Mouse (Mus musculus) layer of hippocampus, postnatal 25 days (tissue): ENCODE measurements around the gene Swi5. TPM values are rescaled to one million over a fixed set of nuclear protein-coding genes. Genes with fewer than 3 reads are reported as not detected.

ENCODE experiments used
- DNase-seq, 2 experiments: peaks; one replicate each; pipeline ENCODE4 v3.0.0; 2022; ENCODE audit warnings: mixed read lengths in 2 of 2, low spot score in 1 of 2; ENCODE audit errors: extremely low spot score in 1 of 2
- total RNA-seq, 2 experiments: library from RNA; stranded (reverse); gene quantifications; 2 replicates each; pipeline ENCODE4 v1.2.3; 2021

Swi5 gene
- total RNA-seq, 2 experiments from 2014 or later, result 206 to 208 TPM

DNA sequence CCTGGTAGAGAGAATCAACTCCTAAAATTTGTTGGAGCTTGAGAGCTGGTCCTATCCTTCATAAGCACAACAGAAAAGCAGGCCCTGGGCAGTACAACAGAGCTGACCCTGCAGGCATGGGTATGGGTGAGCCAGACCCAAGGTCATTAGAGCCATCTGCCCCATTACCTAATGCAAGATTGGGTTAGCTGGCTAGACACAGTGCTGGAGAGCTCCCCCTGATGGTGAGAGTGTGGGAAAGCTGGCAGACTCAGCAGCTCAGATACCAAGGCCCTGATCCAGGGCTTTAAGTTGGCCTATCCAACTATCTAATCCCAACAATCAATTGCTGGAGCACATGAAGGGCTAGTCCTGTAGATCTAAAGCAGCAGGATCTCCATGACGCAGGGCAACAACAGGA, 5.1 kb downstream of the Swi5 start:
- no peak for DNase-seq

GRCm38 (mm10) chr2:32282289-32282688, 5.6 kb downstream of the Swi5 start:
- no peak for DNase-seq

- DNase-seq, result no peak
Observed at GRCm38 (mm10) chr2:32275823-32276222, 12.1 kb downstream of the Swi5 start.

DNA sequence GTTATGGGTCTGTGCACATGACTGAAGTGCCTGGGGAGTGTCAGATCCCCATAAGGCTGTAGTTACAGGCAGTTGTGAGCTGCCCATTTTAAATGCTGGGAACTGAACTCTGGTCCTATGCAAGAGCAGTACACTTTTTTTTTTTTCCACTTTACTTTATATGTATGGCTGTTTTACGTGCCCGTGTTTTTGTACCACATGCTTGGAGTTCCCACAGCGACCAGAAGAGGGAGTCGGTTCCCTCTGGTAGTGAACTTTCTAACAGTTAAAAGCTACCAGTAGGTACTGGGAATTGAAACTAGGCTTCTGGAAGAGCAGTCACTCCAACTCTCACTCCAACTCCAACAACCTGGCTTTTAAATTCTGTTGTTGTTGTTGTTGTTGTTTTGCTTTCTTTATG, 27.2 kb downstream of the Swi5 start:
- peak in 1 of 2 experiments; percentile 38 for DNase-seq

GRCm38 (mm10) chr2:32259657-32260417, 28.0 kb downstream of the Swi5 start, which contains the start of gene Uck1:
TSS of gene Uck1 (minus strand) at chr2:32260159.
- DNase-seq, result peak; percentile 74 to 79

DNA sequence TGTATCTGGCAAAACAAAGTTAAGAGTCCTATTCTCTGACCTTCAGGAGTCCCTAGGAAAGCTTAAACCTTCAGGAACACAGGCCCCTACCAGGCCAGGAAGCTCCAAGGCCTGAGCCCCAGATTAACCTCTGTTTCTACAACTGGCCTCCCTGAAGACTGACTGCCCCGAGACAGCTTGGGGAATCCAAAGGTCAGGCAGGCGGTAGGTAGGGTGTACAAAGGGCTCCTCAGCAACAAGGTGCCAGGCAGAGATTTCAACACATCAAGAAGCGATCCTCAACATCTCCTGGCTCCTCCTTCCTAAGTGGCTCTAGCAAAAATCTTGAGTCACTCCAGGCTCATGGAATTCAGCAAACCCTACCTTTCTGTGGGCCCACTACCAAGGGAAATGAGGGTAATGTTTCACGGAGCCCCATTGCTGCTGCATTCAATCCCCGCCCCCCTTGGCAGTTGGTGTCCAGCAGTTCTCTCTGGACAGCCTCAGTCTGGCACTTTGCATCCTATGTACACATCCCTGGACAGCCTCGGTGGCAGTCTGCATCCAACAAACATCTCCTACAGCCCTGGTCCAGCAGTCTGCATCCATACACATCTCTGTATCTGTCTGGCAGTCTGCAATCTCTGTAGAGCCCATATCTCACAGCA, 28.9 kb downstream of the Swi5 start:
- no peak for DNase-seq

DNA sequence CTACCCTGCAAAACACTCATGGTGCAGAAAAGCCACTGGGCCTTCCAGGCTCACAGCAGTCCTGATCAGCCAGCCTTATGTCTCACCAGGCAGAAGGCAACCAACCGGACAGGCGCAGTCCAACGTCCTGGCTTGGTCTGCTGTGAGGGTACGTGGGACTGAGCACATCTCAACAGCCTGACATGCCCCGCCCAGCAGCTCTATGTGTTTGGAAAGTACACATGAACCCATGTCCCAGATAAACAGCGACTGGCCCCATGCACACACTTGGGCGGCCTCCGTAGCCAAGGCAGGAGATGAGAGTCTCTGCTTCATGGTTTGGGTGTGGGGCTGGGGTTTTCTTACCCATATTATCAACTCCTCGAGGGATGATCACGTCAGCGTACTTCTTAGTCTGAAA, 31.6 kb downstream of the Swi5 start:
- no peak for DNase-seq

DNA sequence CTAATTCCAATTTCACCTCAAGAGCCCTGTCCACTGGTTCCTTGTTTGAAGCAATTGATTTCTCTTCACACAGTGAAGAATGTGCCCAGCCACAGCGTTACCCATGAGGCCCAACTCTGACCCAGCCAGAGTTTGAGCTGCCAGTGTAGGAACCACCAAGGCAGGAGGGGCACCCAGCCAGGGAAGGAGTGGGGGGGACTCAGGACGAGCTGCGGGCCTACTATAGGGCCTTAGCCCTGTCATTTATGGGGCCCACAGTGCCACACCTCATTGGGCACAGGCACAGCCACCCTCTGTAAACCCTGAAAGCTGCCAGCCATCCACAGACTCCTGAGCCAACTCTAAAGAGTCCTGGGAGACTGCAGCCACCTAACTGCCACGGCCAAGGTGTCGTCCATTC, 33.3 kb downstream of the Swi5 start:
- DNase-seq, result no peak

DNA sequence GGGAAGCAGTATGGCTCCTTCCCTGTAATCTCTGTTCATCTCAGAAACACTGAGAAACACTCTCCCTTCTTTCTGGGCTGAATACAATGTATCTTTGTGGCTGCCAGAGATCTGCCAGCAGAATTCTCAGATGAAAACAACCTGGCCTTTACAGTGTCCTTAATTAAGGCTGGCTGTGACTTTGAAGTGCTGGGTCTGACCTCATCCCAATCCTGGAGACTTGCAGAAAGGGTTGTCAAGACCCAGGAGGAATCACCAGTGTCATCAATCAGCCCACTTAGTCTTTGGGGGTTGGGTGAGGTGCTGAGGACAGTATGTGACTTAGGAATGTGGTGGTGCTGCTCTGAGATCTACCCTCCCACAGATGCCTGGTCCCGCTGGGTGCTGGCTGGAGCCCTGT, 34.5 kb downstream of the Swi5 start:
- no peak for DNase-seq

DNA sequence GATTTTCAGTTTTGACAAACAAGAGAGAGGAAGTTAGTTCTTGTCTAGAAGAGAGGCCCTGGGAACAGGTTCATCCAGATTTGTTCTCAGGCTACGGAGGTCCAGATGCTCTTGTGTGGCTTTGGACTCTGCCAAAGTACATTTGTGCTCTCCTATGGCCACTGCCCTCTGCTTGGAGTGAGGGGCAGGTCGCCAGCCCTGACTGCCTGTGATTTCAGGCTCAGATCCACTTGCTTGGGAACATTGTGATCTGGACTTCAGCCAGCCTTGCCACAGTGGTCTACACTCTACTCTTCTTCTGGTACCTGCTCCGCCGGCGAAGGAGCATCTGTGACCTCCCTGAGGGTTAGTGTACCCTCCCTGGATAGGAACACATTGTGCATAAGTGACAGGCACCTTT, 35.2 kb downstream of the Swi5 start:
- DNase-seq, result no peak

DNA sequence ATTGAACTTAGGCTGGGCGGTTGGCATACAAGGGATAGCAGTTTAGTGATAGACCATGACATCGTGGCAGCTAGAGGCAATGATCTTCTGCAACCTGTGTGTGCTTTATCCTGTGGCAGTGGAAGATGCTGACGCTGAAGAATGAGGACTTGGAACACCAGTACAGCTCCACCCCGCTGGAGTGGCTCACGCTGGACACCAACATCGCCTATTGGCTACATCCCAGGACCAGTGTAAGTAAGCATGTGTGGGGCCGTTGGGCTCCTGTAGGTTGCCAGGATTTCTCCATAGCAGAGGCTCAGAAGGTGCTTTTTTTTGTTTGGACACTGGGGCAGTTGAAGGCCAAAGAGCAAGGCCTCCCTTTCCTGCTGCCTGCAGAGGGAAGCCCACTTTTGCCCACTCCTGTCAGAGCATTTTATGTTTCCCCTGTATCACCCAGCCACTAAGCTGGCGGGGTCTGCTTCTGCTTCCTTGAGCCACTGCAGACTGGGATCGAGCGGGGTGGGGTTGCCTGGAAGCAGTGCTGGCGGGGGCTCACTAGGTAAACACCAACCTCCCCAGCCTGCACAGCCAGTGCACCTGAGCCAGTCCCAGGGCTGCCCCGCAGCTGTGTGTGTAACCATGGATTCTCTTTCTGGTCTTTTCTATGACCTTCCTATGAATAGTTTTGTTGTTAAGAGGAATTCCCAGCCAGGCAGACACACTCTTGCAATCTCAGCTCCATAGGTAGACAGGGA, 35.9 kb downstream of the Swi5 start:
- DNase-seq, result no peak

DNA sequence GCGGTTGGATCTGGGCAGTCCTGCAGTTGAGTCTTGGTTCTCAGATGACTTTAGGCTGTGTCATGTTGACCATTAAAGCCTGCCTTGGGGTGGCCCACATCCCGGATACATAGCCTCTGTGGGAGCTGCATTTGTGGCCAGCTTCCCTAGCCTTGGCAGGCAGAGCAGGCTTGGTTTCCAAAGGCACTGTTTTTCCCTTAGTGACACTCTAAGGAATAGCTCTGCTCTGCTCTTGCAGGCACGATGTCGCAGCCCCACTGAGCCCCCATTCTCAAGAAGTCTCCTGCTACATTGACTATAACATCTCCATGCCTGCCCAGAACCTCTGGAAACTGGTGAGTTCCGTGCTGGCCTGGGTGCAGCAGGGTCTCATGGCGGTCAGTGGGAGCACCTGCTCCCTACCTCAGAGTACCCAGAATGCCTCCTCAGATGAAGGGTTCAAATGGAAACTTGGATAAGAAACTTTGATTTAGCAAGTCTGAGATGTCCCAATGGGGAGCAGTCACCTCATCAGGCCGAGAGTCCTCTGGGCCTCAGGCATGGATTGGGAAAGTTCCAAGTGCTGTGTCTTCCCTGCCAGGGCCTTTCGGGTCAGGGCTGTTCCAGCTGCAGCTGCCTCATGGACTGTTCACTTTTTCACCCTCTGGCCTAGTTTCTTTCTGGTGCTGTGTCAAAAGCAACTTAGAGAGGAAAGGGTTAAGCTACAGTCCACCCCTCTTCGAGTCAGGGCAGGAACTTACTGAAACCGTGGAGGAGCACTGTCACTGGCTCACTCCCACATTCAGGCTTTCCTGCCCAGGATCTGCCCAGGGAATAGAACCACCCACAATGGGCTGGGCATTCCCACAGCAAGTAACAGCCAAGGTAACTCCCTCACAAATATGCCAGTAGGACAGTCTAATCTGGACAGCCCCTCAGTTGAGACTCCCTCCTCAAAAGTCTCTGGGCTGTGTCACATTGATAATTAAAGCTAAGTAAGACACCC, 39.2 kb downstream of the Swi5 start:
- DNase-seq, result no peak

- DNase-seq, result no peak
Observed at GRCm38 (mm10) chr2:32246741-32247140, 41.1 kb downstream of the Swi5 start.

DNA sequence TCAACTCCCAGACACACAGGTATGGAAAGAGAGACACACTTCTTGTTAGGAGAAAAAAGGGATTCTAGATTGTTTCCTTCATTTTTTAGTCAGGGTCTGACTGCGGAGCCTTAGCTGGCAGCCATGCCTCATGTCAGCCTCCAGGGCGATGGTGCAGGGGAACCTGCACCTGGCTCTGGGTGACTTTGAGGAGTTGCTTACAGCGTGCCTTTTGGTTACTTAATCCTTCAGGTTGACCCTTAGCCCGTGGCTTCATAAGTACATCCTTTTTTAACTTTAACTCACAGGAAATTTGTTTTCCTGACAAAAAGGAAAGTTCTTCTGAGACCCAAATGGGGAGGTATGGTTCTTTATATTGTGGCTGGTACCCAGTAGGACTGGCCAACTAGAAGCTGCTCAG, 44.9 kb downstream of the Swi5 start:
- no peak for DNase-seq

GRCm38 (mm10) chr2:32240591-32240990, 47.3 kb downstream of the Swi5 start:
- DNase-seq, result no peak

GRCm38 (mm10) chr2:32238708-32239435, 49.0 kb downstream of the Swi5 start:
- DNase-seq, result no peak

- no peak for DNase-seq
Observed at GRCm38 (mm10) chr2:32237571-32237970, 50.3 kb downstream of the Swi5 start.

DNA sequence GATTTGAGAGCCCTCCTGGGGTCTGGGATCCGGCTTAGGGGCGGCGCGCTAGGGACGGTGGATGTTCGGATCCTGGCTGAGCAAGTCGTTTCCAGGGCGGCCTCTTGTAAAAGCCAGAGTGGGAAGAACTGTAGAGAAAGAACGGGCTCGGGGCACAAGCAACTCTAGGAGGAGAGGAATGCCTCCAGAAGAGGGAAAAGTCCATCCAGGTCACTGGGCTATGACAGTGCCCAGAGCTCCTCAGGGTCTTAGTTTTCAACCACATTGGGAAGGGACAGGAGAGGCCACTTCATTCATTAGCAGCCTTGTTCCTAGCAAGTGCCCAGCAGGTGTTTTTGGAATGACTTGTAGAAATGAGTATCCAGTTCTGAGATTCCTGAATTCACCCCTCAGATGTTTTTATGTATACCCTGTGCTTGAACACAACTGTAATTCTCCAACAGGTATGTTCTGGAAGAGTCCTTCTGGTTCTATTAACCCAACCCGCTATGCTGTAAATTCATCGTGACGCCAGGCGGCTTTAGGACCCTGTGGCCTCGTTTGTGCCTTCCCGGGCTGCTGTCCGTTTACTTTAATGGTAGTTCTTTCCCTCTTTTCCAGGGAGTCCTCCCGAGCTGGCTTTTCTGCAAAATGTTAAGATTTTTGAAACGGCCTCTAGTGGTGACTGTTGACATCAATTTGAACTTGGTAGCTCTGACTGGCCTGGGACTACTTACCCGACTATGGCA, 51.0 kb downstream of the Swi5 start:
- DNase-seq, result no peak
